Mouse (Mus musculus): ENCODE data around the gene Fhdc1. TPM values are rescaled to one million over a fixed set of nuclear protein-coding genes. Genes with fewer than 3 reads are reported as not detected.

The Fhdc1 gene
- polyA plus RNA-seq, 1 experiment from 2014 or later = 1.3 TPM

Other genes starting within 250 kb of the Fhdc1 start
- gene Trim2, start 173.6 kb downstream of the Fhdc1 start, polyA plus RNA-seq (2015; fragmentation: Nextera tagmentation; extraction: Ambion mirVana) = 130 and 138 TPM in 2 replicates
- 26.1 and 28.7 TPM in 2 replicates for gene Arfip1, start 102.2 kb upstream of the Fhdc1 start, polyA plus RNA-seq (2015; fragmentation: Nextera tagmentation; extraction: Ambion mirVana)
- gene Tigd4, start 113.1 kb upstream of the Fhdc1 start, polyA plus RNA-seq (2015; fragmentation: Nextera tagmentation; extraction: Ambion mirVana) = not detected in 2 replicates
- 0.31 TPM in 2 replicates for gene Tmem154, start 185.8 kb upstream of the Fhdc1 start, polyA plus RNA-seq (2015; fragmentation: Nextera tagmentation; extraction: Ambion mirVana)